Mouse (Mus musculus) midbrain, postnatal 0 days (tissue): ENCODE measurements at regions not wholly inside any gene's neighbourhood (a gene's known extent, or its start where the extent isn't known, plus 50 kb on each side); places are given as distances from the start of the nearest gene placed in this dataset.

ENCODE experiments used
- ATAC-seq: fragments of 200-750 bp; cut with Nextera tagmentation; 2 replicates; pipeline ENCODE4 v1.8.0; 2017; ENCODE audit warnings: moderate number of reproducible peaks, mild to moderate bottlenecking, moderate TSS enrichment, moderate library complexity; ENCODE audit not compliant: low FRiP score
- DNase-seq: peaks from one replicate; pipeline ENCODE4 v3.0.0-alpha.2; 2015; ENCODE audit warnings: low spot score
- H3K27ac ChIP-seq: fragments of 300-500 bp; sonication (generic); 2 replicates; pipeline ENCODE4 v1.5.1; 2014; ENCODE audit warnings: low read depth, mild to moderate bottlenecking, low read length, mixed read lengths
- H3K27me3 ChIP-seq: fragments of 300-500 bp; sonication (generic); 2 replicates; pipeline ENCODE4 v1.6.1; 2014; ENCODE audit warnings: low read length, control low read depth, mixed read lengths; ENCODE audit not compliant: insufficient read depth
- H3K36me3 ChIP-seq: fragments of 300-500 bp; sonication (generic); 2 replicates; pipeline ENCODE4 v1.6.1; 2014; ENCODE audit warnings: low read length, control low read depth, mixed read lengths; ENCODE audit not compliant: insufficient read depth
- H3K4me1 ChIP-seq: fragments of 300-500 bp; sonication (generic); 2 replicates; pipeline ENCODE4 v1.6.1; 2014; ENCODE audit warnings: mild to moderate bottlenecking, control low read depth, antibody characterized with exemption, low read length, mixed read lengths; ENCODE audit not compliant: insufficient read depth
- H3K4me2 ChIP-seq: fragments of 300-500 bp; sonication (generic); 2 replicates; pipeline ENCODE4 v1.6.1; 2014; ENCODE audit warnings: low read depth, mild to moderate bottlenecking, low read length, mixed read lengths; ENCODE audit not compliant: poor library complexity, severe bottlenecking
- H3K4me3 ChIP-seq: fragments of 300-500 bp; sonication (generic); 2 replicates; pipeline ENCODE4 v1.5.1; 2014; ENCODE audit warnings: low read depth, mild to moderate bottlenecking, low read length, moderate library complexity
- H3K9ac ChIP-seq: fragments of 300-500 bp; sonication (generic); replicated peaks from 2 replicates; pipeline ENCODE4 v1.6.1; 2014; ENCODE audit warnings: mild to moderate bottlenecking, low read length, moderate library complexity, mixed read lengths; ENCODE audit not compliant: poor library complexity, severe bottlenecking
- H3K9me3 ChIP-seq: fragments of 300-500 bp; sonication (generic); 2 replicates; pipeline ENCODE4 v1.6.1; 2016; ENCODE audit warnings: low read length, control low read depth
- CTCF ChIP-seq: IDR thresholded peaks from 2 replicates; pipeline ENCODE4 v1.5.1; 2016; ENCODE audit warnings: antibody characterized with exemption, mild to moderate bottlenecking
- WGBS: fragments of 180-500 bp; shearing (Covaris S2); extraction: QIAGEN DNeasy Blood & Tissue Kit; methylation state at CpG from one replicate; pipeline ENCODE4 v1.1.7; 2014; 5-methylcytosine and 5-hydroxymethylcytosine counted together

DNA sequence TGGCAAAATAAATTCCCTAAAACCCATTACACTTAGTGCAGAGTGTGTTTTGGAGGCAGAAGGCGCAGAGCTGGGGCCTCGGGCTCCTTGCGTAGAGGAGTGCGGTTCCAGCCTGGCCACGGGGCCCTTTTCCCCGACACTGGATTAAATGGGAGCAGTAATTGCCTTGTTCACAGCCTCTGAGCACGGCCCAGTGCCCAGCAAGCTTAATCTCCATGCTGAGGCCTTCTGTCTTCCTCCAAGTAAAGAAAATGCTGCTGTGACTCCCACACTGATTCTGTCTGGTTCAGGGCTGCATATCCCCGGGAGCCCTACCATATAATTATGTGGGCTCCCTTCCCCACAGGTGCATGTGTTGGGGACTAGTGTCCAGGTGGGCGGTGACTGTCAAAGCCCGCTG lies 107.5 kb downstream of the Kif26a start:
- 43% methylated on average over 10 of the region's 10 CpGs for WGBS
- H3K27me3 ChIP-seq, result no peaks in the 10 kb centered on the region
- H3K4me1 ChIP-seq, result no peaks in the 10 kb centered on the region; the same call in 1 of the 2 replicates
- H3K27ac ChIP-seq, result no peak overlapping the region
- H3K9me3 ChIP-seq, result no peaks in the 10 kb centered on the region
- ATAC-seq (no peak), DNase-seq (peak; percentile 47)
- H3K4me3 ChIP-seq, result no peak overlapping the region
- no peaks in the 10 kb centered on the region for H3K36me3 ChIP-seq
- no peak overlapping the region for H3K9ac ChIP-seq
- no peak overlapping the region for H3K4me2 ChIP-seq
- TF ChIP-seq CTCF, result no peak

DNA sequence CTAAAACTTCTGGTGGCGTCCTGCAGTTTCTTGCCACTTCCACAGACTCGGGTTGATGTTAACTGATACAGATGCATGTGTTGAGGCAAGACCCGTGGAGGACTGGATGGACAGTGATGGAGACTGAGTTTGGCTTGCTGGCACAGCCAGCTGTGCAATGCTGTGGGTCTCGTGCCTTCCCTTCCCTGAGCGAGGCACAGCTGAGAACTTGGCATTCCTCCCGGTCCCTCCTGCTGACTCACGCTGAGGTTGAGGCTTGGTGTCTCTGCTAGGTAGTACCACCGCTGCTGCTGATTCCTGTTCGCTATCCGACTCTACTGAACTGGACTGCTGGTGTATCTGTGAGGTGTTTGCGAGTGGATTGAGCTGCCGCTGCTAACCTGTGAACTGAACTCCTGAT lies 109.2 kb downstream of the Kif26a start:
- Histone ChIP-seq H3K9ac (no peak overlapping the region), H3K36me3 (no peaks in the 10 kb centered on the region), H3K27ac (no peak overlapping the region), H3K4me3 (no peak overlapping the region), H3K4me1 (no peaks in the 10 kb centered on the region; the same call in 1 of the 2 replicates), H3K4me2 (no peak overlapping the region), H3K9me3 (no peaks in the 10 kb centered on the region), H3K27me3 (no peaks in the 10 kb centered on the region)
- WGBS, result 86% methylated on average over 12 of the region's 12 CpGs
- DNase-seq (no peak), ATAC-seq (no peak)
- no peak for TF ChIP-seq CTCF

DNA sequence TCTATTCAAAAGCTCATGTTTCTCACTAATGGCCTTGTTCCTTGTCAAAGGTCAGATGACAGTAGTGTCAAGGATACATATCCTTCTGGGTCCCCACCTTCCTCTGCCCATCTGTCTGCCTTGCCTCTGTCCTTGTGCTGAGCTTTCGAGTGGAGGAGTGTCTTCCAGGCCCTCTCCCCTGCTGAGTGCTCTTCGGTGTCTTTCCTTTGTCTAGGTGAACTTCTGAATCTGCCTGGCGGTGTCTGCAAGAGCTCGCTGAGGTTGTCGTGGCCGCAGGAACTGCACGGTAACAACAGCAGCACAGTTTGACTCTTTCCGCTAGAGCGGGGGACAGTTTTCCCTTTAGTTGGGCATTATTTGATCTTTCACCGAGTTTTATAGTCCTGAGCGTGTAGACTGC lies 111.7 kb downstream of the Kif26a start:
- Histone ChIP-seq H3K27me3 (no peaks in the 10 kb centered on the region), H3K9me3 (no peaks in the 10 kb centered on the region), H3K4me1 (no peaks in the 10 kb centered on the region; the same call in 1 of the 2 replicates), H3K9ac (no peak overlapping the region), H3K4me2 (no peak overlapping the region), H3K4me3 (no peak overlapping the region), H3K36me3 (no peaks in the 10 kb centered on the region), H3K27ac (no peak overlapping the region)
- ATAC-seq (no peak), DNase-seq (no peak)
- 34% methylated on average over 11 of the region's 11 CpGs for WGBS
- no peak for TF ChIP-seq CTCF

DNA sequence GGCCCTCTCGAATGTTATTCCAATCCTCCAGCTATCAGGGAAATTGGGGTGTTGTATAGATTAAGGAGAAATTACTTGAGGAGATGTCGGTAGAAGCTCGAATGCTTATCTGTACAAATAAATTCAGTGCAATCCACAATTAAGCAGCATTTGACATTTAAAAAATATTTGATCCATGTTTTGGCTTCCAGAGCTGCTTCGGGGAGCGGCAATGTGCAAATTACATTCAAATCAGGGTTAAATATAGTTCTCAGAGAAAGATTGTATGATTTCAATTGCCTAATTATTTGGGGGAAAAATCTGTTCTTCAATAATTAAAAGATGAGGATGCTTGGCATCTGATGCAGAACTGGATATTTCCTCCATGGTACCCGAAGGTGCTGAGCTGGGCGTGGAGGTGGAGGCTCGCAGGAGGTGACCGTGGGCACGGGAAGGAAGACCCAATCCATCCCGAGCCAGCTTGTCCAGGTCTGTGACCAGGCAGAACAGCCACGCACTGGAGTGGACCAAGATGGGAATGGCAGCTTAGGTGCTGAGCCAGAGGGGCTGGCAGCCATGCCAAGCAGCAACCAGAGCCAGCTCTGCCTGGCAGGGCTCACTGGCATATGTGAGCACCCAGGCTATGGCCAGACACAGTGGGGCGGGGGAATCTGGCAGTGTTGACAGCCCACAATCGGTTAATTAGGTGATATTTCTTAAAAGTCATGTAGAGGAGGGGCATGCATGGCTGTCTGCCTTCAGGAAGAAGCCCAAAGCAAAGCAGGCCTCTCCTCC lies 117.5 kb downstream of the Kif26a start:
- H3K27me3 ChIP-seq, result no peaks in the 10 kb centered on the region
- no peak overlapping the region for H3K4me3 ChIP-seq
- no peak for TF ChIP-seq CTCF
- H3K36me3 ChIP-seq, result no peaks in the 10 kb centered on the region
- H3K4me1 ChIP-seq, result no peaks in the 10 kb centered on the region
- H3K4me2 ChIP-seq, result no peak overlapping the region
- H3K9ac ChIP-seq, result no peak overlapping the region
- H3K9me3 ChIP-seq, result no peaks in the 10 kb centered on the region
- DNase-seq (peak; percentile 87), ATAC-seq (peak; percentile 23; the same call in 1 of the 2 replicates)
- no peak overlapping the region for H3K27ac ChIP-seq
- WGBS, result 66% methylated on average over 14 of the region's 14 CpGs

DNA sequence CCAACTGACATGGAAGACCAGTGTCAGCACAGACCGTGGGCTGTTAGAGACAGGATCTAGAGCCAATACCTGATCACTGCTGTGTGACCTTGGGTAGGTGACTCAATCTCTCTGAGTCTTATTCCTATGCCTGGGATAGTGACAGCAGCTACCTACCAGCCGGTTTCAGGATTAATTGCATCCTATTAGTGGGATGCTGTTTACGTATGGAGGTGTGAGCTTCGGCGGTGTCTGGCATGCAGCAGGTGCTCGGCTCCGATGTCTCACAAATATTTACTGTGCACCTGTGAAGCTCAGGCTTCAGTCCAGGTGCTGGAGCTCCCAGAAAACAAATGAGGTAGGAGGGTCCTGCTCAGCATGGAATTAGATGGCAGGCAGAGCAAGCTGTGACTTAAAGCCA lies 118.2 kb downstream of the Kif26a start:
- no peak overlapping the region for H3K27ac ChIP-seq
- ATAC-seq (no peak), DNase-seq (no peak)
- H3K27me3 ChIP-seq, result no peaks in the 10 kb centered on the region; the same call in 1 of the 2 replicates
- TF ChIP-seq CTCF, result no peak
- WGBS, result 86% methylated on average over 7 of the region's 7 CpGs
- no peaks in the 10 kb centered on the region for H3K4me1 ChIP-seq
- no peak overlapping the region for H3K4me3 ChIP-seq
- no peaks in the 10 kb centered on the region for H3K36me3 ChIP-seq
- H3K9me3 ChIP-seq, result no peaks in the 10 kb centered on the region
- no peak overlapping the region for H3K9ac ChIP-seq
- H3K4me2 ChIP-seq, result no peak overlapping the region

DNA sequence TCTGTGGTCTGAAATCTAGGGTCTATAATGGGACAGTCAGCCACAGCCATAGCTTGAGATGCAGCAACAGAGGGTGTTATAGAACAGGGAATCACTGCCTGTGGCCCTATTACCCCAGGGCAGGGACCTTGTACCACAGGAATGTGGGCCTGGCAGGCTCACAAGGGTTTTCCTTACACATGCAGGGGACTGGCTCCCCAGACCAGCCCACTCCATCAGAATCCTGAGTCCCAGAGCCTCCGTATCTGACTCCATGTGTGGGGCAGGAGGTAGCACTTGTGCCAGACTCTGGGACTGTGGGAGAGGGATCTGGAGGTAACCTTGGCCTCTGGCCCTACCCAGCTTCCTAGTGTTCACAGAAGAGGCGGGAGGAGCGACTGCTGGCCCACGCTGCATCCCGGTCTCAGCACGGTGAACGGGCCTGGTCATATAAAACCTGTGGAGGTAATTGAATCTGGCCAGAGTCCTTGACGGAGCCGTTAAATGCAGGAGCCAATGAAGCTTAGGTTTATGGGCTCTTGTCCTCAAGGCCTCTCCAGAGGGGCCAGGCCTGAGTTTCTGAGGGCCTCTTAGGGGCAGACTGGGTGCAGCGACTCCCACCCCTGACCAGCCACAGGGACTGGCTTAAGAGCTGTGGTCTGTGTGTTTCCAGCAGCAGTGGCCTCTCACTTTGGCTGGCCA lies 119.4 kb downstream of the Kif26a start:
- Histone ChIP-seq H3K4me3 (no peak overlapping the region), H3K4me1 (no peaks in the 10 kb centered on the region), H3K4me2 (no peak overlapping the region), H3K9ac (no peak overlapping the region), H3K27ac (no peak overlapping the region), H3K36me3 (no peaks in the 10 kb centered on the region), H3K27me3 (no peaks in the 10 kb centered on the region; the same call in 1 of the 2 replicates), H3K9me3 (no peaks in the 10 kb centered on the region)
- TF ChIP-seq CTCF, result no peak
- ATAC-seq (no peak), DNase-seq (no peak)
- 81% methylated on average over 10 of the region's 10 CpGs for WGBS
